Mouse (Mus musculus) CD4-positive, CD25-positive, alpha-beta regulatory T cell, adult 2 months (primary cell): Measurements from ENCODE around the gene Shank2.

Experiments used
- DNase-seq: peaks from one replicate; pipeline ENCODE4 v3.0.0-alpha.2; 2012; ENCODE audit warnings: low read depth, low spot score

Shank2 gene

DNA sequence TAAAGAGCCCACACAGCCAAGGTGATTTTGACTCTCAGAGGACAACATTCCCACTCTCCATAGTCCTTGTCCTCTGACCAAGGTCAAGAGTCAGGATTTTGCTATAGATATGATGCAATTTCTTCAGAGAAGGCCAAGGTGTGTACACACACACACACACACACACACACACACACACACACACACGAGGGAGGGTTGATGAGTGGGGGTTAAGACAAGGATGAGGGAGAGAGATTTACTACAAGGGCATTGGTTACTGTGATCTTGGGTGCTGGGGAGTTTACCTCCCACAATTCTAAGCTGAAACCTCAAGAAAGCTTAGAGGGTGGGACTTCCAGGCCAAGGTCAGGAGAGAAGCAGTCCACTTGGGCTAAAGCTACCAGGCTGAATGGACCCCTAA lies 104.2 kb downstream of the Shank2 start:
- no peak for DNase-seq

DNA sequence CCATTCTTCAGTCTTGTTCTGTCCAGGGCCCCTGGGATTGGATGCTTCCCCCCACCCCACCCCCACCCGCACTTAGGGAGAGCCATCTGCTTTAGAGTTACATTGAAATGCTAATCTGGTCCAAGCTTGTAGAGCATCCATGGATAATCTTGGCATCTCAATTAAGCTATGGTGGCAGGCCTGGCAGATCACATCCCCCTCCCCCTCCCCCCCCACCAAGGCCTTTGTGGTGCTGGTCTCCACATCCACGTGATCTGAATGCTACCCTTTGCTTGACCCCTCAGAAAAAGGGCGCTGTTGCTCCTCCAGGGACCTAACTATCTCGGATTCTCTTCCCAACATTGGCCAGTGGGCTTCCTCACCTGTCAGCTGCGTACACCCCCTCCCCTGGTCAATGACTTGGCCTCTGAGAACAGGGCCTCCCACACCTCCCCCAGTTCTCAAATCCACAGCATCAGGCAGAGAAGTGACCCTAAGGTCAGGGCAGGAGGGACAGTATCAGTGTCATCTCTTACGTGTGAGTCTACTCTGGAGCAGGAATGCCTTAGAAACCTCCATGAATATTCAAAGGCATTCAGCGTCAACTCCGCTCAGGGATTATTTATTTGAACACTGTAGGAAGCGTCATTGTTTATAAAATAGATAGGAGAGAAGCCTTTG lies 104.8 kb downstream of the Shank2 start:
- DNase-seq = no peak

DNA sequence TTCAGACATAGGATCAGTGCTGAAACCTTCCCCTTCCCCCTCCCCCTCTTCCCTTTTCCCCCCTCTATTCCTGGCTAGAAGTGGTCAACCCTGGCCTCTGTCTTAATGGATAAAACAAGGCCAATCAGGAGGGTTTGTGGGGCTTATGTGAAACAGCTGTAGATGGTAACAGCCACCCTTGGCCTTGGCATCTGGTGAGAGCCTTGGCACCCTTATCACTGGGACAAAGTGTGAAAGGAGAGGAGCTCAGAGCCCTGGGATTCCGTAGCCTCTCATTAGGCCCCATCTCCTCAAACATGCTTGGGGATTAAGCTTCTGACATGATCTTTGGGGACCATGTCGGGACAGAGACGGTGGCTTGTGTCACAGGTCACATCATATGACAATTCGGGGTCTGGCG lies 106.4 kb downstream of the Shank2 start:
- DNase-seq = no peak

DNA sequence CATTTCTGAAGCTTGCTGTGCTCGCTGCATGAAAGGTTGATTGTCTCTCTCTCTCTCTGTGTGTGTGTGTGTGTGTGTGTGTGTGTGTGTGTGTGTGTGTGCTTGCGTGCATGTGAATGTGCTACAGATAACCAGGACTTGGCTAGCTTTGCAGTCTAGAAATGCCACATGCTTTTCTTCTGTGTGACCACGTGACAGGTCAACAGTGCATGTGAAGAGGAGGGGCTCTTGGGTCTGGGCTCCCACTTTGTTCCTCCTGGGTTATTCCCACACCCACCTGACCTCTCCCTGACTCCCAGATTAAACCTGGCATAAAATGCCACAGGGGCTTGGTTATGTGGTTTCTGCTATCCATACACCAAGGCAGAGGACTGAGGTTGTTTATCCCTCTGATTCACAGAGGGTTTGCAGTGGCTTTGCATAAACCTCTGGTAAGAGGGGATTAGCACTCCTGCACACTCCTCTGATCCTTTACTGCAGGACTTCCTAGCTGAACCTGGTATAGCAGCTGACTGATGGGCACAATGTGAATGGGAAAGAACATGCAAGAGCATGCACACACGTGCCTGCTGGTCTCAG lies 109.4 kb downstream of the Shank2 start:
- DNase-seq = no peak

DNA sequence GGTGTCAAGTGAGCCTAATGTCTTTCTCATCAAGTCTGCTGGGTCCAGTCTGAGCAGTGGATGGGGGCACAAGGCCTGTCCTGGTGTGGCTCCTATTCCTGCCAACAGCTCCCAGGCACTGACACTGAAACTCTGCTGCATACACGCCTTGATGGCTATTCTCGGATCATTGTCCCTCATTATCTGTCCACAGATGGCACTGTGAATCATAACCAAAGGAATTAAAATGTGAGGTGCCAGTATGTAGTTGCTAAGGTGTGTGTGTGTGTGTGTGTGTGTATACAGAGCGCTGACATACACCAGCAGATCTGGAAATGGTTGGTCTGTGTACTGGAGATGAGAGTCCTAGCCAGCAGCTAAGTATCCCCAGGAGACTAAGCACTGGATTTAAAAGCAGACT lies 110.3 kb downstream of the Shank2 start:
- DNase-seq = no peak

DNA sequence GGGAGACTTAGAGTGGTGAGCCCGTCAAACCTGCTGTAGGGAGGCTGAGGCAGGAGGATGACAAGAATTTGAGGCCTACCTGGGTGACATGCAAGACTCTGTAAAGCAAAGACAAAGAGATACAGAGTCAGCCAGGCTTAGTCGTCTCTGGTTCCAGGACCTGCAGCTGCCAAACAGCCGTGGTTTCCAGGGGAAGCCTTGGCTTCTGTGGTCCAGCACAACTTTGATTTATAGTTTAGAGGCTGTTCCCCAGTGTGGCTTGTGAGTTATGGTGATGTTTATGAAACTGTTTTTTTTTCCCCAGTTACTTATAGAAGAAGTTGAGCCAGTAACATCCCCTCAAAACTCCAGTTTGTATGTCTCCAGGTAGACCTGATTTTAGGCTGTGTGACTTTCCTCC lies 112.5 kb downstream of the Shank2 start:
- no peak for DNase-seq

DNA sequence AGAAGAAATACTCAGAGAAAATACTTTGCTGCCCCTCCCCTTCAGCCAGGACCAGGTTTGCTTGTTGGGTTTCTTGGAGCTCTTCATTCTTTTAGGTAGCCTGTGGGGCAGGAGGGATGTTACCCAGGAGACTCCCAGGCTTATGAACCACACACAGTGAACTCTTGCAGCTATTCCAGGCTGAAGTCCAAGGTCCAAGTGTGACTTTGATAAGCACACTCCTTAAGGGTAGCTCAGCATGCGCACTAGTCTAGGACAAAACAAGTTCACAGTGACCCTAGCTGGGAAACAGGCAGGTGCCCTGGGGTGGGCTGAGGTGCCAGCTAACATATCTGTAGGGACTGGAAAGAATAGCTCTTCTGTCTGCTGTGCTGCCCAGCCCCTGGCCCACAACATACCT lies 117.8 kb downstream of the Shank2 start:
- no peak for DNase-seq

DNA sequence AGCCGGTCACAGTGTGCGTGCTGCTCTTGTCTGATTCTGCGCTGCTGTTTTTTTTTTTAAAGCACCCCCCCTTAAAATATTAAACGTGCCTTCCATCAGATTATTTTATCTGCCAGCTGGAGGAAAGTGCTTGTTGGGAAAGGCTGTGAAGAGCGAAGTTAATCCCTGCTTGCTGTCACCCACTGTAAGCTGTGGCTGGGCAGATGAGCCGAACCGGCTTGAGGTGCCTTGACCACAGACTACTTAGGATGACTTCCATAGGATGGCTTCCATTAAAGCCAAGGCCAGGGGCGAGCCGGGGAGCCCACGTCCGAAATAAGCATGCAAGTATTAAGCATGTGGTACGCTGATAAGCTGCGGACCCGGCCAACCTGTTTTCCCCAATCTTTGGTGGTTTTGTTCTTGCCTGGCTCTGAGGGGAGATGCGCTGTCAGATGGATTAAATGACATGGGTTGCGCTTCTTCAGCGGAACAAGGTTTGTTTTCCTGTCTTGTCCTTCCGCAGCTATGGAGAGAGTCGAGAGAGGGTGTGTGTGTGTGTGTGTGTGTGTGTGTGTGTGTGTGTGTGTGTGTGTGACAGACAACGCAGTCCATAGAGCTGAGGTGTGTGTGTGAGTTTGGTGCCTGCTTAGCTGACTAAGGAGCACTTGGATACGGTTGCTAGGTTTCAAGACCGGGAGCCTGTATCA lies 131.1 kb downstream of the Shank2 start:
- no peak for DNase-seq

DNA sequence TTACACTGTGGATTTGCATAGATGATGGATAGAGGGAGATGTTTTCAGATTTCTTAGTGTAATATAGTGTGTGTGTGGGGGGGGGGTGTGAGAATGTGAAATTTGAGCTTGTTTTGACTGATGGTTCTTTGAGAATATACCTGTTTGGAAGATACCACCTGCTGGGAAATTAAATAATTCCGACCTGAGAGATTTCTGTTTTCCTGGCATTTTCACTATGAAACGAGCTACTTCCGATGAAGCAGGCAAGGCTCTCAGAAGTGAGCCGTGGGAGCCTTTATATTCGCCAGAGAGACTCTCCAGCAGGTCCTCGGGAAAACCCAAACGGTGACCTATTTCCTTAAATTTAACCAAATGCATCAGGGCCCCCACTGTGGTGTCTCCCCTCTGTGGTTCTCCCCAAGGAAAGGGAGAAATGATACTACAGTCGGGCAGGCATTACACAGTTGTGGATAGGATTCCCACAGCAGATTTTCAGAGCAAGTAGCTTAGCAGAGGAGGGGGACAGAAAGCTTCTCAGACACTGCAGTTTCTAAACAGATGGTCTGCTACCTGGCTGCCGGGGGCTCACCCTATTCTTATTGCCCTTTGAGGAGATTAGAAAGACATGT lies 131.8 kb downstream of the Shank2 start:
- DNase-seq = no peak

DNA sequence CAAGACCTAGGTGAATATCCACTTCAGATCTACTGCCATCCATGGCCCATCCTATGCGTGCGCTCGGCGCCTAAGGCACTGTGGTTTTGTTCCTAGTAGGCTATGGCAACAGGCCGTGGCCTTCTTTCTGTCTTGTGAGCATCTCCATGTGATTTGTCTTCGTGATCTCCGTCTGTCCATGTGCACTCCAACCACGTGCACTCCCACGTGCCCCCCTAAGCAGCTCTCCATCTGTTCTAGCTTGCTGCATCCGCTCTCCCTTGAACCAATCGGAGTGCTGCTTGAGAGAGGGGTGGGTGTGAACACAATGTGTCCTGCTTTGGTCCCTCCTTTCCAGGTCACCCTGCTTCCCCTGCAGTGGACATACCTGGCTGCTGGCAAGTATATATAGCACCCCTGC lies 133.0 kb downstream of the Shank2 start:
- DNase-seq = no peak

DNA sequence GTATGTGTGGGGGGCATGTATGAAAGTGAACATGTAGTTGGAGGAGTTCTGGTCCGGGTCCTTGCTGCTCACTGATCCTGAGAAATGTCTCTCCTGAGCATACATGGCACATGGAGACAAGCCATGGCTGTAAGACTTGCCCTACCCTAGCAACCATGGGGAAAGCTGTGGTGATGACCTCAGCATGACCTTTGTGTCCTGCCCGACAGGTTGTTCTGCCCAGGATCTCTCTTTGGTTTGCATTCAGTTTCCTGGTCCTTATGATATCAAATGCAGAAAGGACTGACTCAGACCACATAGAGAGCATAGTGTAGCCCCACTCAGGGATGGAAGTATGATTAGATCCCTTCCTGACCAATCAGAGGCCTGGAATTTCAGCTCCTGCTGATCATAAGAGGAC lies 136.1 kb downstream of the Shank2 start:
- DNase-seq = no peak

DNA sequence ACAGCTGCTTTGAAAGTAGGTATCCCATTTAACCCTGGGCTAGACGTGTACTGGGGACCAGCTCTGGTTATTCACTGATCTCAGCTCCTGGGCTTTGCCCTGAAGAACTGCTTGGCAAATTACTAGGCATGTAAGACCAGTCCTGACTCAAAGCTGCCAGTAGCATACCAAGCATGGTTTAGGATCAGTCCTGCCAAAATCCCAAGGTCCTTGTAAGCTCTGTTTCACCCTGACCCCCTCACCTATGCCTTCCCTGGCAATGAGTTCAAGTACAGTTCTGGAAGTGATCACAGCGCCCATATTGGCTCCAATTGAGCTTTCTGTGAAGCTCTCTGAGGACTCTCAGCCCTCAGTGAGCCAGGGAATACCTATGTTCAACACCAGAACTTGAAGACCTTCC lies 136.7 kb downstream of the Shank2 start:
- no peak for DNase-seq

DNA sequence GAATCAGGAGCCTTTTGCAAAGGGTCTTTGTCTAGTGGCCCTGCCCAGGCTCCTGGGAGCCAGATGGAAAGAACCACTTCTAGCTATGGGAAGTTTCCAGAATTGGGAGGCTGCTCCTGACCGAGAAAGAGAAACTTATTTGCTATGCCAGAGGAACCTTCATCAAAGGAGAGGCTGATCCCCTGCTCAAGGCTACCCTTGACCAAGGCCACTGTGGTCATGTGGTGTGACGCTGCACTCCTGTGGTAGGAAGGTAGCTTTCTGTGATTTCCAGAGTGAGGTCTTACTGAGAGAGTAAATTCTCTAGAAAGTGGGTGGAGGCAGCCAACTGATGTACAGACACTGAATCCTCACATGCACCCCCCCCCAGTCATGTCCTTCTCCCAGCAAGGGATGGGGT lies 138.0 kb downstream of the Shank2 start:
- DNase-seq = no peak

DNA sequence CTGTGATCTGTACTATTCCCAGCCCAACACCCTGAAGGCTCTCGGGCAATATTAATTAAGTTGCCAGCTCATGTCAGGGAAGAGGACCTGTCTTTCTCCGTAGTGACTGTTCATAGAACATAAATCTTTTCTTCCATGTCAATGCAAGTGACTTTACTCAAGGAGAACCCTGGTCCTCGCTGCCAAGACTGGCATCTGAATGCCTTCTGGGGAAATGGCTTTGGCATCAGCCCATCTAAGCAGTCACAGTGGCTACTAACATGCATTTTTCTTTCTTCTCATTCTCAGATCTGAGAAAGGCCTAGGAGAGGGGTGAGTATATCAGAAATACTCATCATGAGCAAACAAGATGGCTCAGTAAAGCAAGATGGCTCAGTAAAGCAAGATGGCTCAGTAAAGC lies 138.7 kb downstream of the Shank2 start:
- DNase-seq = no peak

DNA sequence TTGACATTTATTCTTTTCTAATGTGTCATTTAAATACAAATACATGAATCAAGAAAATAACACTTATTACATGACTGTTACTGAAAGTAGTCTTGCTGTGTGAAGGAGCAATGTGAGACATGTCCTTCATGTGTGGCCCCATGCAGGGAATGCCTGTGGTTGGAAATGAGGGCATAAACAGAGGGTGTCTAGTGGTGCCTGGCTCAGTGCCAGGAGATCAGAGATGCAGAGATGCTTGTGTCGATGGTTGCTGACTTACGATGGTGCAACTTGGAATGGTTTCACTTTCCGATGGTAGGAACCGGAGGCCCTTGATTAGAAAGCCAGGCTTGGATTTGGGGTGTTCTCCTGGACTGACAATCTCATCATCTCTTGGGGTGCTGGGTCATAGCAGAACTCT lies 140.3 kb downstream of the Shank2 start:
- DNase-seq = no peak

DNA sequence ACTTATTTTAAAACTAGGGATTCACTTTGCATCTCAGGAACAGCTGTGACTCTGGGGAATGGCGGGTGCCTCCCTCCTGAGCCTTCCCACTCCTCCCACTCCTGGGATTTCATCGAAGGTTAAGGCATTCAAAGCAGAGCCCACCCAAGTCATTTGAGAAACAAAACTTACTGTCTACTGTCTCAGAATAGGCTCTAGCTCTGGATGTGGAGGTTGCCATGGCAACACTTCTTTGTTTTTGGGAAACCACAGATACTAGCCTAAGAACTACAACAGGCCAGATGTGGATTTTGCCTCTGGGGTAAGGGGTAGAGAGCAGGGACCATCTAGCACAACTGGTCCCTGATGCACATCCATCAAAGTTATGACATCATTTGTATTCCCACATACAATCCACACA lies 142.2 kb downstream of the Shank2 start:
- DNase-seq = no peak

DNA sequence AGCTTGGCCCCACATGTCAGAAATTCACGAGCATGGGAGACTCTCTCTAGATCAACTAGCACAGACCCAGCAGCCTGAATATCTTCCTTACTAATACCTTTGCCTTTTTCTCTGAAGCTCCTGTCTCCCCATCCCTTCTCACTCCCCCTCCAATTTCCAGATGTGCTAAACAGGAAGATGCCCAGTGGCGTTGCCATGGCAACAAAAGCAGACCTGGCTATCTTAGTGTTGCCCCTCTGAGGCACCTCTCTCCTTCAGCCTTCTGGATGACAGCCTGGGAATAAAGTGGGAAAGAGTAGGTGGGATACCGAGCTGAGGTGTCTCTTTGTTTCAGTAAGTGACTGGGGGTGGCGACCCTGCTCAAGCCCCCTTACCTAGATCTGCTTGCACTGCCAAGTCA lies 146.4 kb downstream of the Shank2 start:
- no peak for DNase-seq

DNA sequence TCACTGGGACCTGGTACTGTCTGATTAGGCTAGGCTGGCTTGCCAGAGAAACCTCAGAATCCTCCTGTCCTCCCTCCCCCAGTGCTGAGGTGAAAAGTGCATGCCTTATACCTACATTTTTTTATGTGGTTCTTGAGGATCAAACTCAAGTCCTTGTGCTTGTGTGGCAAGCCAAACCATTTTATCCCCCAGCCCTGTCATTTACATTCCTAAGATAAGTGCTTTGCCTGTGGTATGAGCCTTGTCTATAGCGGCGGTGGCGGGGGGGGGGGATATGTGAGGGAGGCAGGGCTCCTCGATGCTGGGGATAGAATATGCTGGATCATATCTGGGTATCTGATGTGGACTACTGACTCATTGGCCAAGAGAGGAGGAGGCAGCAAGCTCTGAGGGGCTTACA lies 151.4 kb downstream of the Shank2 start:
- DNase-seq = no peak

DNA sequence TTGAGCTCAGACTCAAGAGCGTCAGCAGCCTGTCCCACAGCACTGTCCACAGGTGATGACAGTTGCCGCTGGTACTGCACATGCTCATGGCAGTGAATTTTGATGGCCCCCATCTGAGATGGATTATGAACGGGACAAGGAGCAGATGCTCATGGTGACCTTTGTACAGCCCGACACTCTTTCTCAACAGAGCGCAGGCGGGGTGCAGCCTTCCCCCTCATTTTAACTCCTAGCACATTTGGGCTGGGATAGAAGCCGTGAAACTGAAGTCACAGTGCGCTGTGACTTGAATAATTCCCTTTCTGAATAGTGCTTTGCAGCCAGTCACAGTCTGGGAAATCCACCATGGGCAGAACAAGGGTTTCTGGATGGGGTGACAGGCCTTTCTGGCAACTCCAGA lies 152.0 kb downstream of the Shank2 start:
- DNase-seq = no peak

DNA sequence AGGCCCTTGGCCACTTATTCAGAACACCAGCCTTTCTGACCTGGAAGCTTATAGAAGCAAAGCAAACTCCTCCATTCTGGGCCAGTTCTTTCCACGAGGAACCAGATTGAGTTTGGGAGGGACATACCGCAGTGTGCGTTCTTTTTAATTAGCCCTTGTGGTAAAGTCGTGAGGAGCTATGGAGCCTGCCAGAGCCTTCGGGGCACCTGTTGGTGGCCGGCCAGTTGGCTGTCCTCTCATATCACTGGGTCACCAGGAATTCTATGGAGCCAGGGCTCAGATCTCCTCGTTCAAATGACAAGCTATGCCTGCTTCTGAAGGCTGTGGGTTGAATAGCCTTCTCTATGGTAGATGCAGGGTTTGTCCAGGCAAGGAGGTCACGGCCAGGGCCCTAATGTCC lies 156.2 kb downstream of the Shank2 start:
- no peak for DNase-seq

DNA sequence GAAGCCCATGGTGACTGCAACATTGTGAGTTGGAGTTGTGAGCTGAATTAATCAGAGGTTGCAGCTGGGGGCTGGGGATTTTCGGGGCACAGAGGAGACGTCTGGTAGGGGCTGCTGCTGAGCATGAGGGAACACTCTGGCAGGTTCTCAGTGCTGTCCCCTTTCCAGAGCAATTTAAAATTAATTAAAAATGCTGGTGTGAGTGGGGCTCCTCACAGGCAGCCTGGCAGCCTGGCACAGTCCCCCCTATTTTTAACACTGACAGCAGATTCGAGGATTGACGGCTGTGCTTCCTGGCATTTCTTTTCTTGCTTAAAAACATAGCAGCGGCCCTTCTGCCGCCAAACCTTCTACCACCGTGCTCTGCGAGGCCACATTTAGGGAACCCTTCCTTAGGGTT lies 157.8 kb downstream of the Shank2 start:
- DNase-seq = no peak

DNA sequence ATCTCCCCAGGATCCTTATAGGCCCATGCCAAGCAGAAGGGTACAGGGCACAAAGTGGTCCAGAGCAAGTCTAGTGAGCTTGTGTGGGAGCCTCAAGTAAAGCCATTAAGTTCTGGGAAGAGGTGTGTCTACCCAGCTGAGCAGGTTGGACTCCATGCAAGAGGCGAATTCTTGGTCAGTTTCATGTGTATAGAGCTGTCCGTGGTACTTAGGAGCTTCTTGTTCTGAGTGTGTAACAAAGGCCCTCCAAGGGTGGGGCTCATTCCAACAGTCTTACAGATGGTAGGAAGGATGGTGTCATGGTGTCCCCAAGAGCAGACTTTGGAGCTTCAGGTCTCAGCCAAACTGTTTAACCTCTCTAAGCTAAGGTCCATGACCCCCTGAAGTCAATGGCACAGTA lies 158.3 kb downstream of the Shank2 start:
- DNase-seq = no peak

DNA sequence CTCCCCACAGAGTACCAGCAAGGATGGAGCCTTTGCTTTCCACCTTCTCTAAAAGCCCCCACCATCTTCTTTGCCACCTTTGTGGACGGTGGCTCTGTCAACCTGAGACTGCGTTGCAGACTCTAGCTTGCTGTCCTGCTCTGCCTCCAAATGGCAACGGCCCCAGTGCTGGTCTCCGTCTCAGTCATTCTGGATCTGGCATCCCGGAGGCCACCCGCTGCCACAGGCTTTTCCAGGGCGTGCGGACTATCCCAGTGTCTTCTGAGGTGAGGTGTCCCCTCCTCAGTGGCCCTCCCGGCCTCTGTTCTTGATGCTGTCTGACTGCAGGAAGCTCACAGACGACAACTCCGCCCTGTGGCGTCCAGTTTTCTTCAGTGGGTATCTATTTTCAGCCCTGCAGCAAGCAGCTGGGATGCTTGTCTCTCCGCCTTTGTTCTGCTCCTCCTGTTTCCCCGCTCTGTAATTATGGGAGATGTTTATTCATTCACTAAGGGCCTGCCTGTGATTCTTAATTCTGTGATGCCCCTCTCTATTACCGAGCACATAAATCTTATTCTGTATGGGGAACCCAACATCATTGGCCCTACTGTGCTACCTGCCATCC lies 159.0 kb downstream of the Shank2 start:
- no peak for DNase-seq
